Mouse (Mus musculus) myocyte (in vitro differentiated cells): ENCODE measurements around the gene Tshz2.

Experiments
- CEBPB ChIP-seq: IDR thresholded peaks from 2 replicates; pipeline ENCODE4 v1.6.1; 2011; ENCODE audit warnings: mild to moderate bottlenecking, moderate library complexity; ENCODE audit not compliant: poor library complexity, insufficient read depth, severe bottlenecking
- E2F4 ChIP-seq: IDR thresholded peaks from one replicate; pipeline ENCODE4 v1.6.1; 2011; ENCODE audit warnings: mild to moderate bottlenecking, control low read depth, moderate library complexity; ENCODE audit not compliant: insufficient read depth
- MAX ChIP-seq: IDR thresholded peaks from one replicate; pipeline ENCODE4 v1.6.1; 2011; ENCODE audit warnings: low read depth, mild to moderate bottlenecking, control low read depth
- MYOD1 ChIP-seq, 3 experiments: IDR thresholded peaks; one replicate each; pipeline ENCODE4 v1.6.1; 2011; ENCODE audit warnings: control low read depth in 2 of 3, low read depth in 2 of 3, mild to moderate bottlenecking in 2 of 3, moderate library complexity in 1 of 3; ENCODE audit not compliant: insufficient read length in 2 of 3, control insufficient read depth in 1 of 3
- MYOG ChIP-seq, 3 experiments: IDR thresholded peaks; one replicate each; pipeline ENCODE4 v1.6.1; 2011; ENCODE audit warnings: control low read depth in 2 of 3, low read depth in 2 of 3, mild to moderate bottlenecking in 2 of 3; ENCODE audit not compliant: insufficient read length in 2 of 3, control insufficient read depth in 1 of 3, insufficient read depth in 1 of 3
- POLR2A ChIP-seq: IDR thresholded peaks from one replicate; pipeline ENCODE4 v1.6.1; 2011; ENCODE audit warnings: low read depth, mild to moderate bottlenecking, control low read depth, moderate library complexity; ENCODE audit not compliant: insufficient read length
- TCF12 ChIP-seq: IDR thresholded peaks from one replicate; pipeline ENCODE4 v1.6.1; 2011; ENCODE audit warnings: mild to moderate bottlenecking, control low read depth; ENCODE audit not compliant: poor library complexity, insufficient read depth, severe bottlenecking

- TF ChIP-seq MYOG (IDR thresholded peaks at IDR 0.05; ENCODE audit: control insufficient read depth in 1 of 3, insufficient read depth in 1 of 3, insufficient read length in 2 of 3, low read depth in 2 of 3) (no peak), POLR2A (no peak), MAX (no peak), CEBPB (no peak), E2F4 (no peak), MYOD1 (IDR thresholded peaks at IDR 0.05; ENCODE audit: control insufficient read depth in 1 of 3, insufficient read length in 2 of 3, low read depth in 2 of 3) (no peak), TCF12 (no peak)
Measured at GRCm38 (mm10) chr2:170034794-170035193, 402.0 kb downstream of the Tshz2 start.
